Mouse (Mus musculus): Measurements from ENCODE around the gene Ano6. TPM values are rescaled to one million over a fixed set of nuclear protein-coding genes. Genes with fewer than 3 reads are reported as not detected.

Gene Ano6
- total and polyA plus RNA-seq, 3 experiments = 14.1 to 19.6 (median 17.3) TPM

- Histone ChIP-seq H3K4me3 (no peak overlapping the region), H3K9ac (ENCODE audit: low read depth, low read length) (no peak overlapping the region), H3K79me2 (replicated peaks; ENCODE audit: control insufficient read depth, insufficient read depth, low read length) (no peaks in the 10 kb centered on the region), H3K27ac (no peak overlapping the region), H3K4me1 (ENCODE audit: control insufficient read depth, insufficient read depth, low read length) (no peaks in the 10 kb centered on the region), H3K36me3 (ENCODE audit: control insufficient read depth, insufficient read depth, low read length) (no peaks in the 10 kb centered on the region), H3K27me3 (ENCODE audit: control insufficient read depth, insufficient read depth, low read length) (no peaks in the 10 kb centered on the region)
- WGBS = 72% methylated on average over 4 of the region's 4 CpGs
- TF ChIP-seq EP300 (IDR thresholded peaks at IDR 0.05; ENCODE audit: insufficient read depth, low read depth, low read length) = no peak
- TF ChIP-seq CTCF (IDR thresholded peaks at IDR 0.05) = no peak
- no peak for TF ChIP-seq POLR2A (IDR thresholded peaks at IDR 0.05; ENCODE audit: insufficient read depth, low read depth, low read length)
- DNase-seq = no peak
- intact Hi-C loops (cut with DNase I) = no loop called here
Measured at GRCm38 (mm10) chr15:95976156-95976876, 185.7 kb downstream of the Ano6 start.

GRCm38 (mm10) chr15:95977169-95977938 lies 186.7 kb downstream of the Ano6 start:
- no peaks in the 10 kb centered on the region for H3K36me3 ChIP-seq (ENCODE audit: control insufficient read depth, insufficient read depth, low read length)
- WGBS = 78% methylated on average over 8 of the region's 8 CpGs
- H3K27me3 ChIP-seq (ENCODE audit: control insufficient read depth, insufficient read depth, low read length) = no peaks in the 10 kb centered on the region
- no peaks in the 10 kb centered on the region for H3K79me2 ChIP-seq (replicated peaks; ENCODE audit: control insufficient read depth, insufficient read depth, low read length)
- H3K9ac ChIP-seq (ENCODE audit: low read depth, low read length) = no peak overlapping the region
- intact Hi-C loops (cut with DNase I) = no loop called here
- TF ChIP-seq CTCF (IDR thresholded peaks at IDR 0.05) (no peak), EP300 (IDR thresholded peaks at IDR 0.05; ENCODE audit: insufficient read depth, low read depth, low read length) (no peak), POLR2A (IDR thresholded peaks at IDR 0.05; ENCODE audit: insufficient read depth, low read depth, low read length) (no peak)
- no peak overlapping the region for H3K27ac ChIP-seq
- DNase-seq = no peak
- no peak overlapping the region for H3K4me3 ChIP-seq
- no peaks in the 10 kb centered on the region for H3K4me1 ChIP-seq (ENCODE audit: control insufficient read depth, insufficient read depth, low read length)

- H3K36me3 ChIP-seq (ENCODE audit: control insufficient read depth, insufficient read depth, low read length) = no peaks in the 10 kb centered on the region
- H3K4me1 ChIP-seq (ENCODE audit: control insufficient read depth, insufficient read depth, low read length) = no peaks in the 10 kb centered on the region
- no peak overlapping the region for H3K4me3 ChIP-seq
- H3K9ac ChIP-seq (ENCODE audit: low read depth, low read length) = no peak overlapping the region
- 78% methylated on average over 3 of the region's 3 CpGs for WGBS
- no peaks in the 10 kb centered on the region for H3K79me2 ChIP-seq (replicated peaks; ENCODE audit: control insufficient read depth, insufficient read depth, low read length)
- intact Hi-C loops (cut with DNase I) = no loop called here
- no peak for DNase-seq
- H3K27me3 ChIP-seq (ENCODE audit: control insufficient read depth, insufficient read depth, low read length) = no peaks in the 10 kb centered on the region
- no peak overlapping the region for H3K27ac ChIP-seq
- TF ChIP-seq POLR2A (IDR thresholded peaks at IDR 0.05; ENCODE audit: insufficient read depth, low read depth, low read length) (no peak), CTCF (IDR thresholded peaks at IDR 0.05) (no peak), EP300 (IDR thresholded peaks at IDR 0.05; ENCODE audit: insufficient read depth, low read depth, low read length) (no peak)
Measured at GRCm38 (mm10) chr15:95977939-95978252, 187.3 kb downstream of the Ano6 start.

- Histone ChIP-seq H3K79me2 (replicated peaks; ENCODE audit: control insufficient read depth, insufficient read depth, low read length) (no peaks in the 10 kb centered on the region), H3K27me3 (ENCODE audit: control insufficient read depth, insufficient read depth, low read length) (no peaks in the 10 kb centered on the region), H3K4me1 (ENCODE audit: control insufficient read depth, insufficient read depth, low read length) (no peaks in the 10 kb centered on the region), H3K4me3 (no peak overlapping the region), H3K27ac (no peak overlapping the region), H3K9ac (ENCODE audit: low read depth, low read length) (no peak overlapping the region), H3K36me3 (ENCODE audit: control insufficient read depth, insufficient read depth, low read length) (no peaks in the 10 kb centered on the region)
- WGBS = 77% methylated on average over 5 of the region's 5 CpGs
- TF ChIP-seq POLR2A (IDR thresholded peaks at IDR 0.05; ENCODE audit: insufficient read depth, low read depth, low read length) (no peak), CTCF (IDR thresholded peaks at IDR 0.05) (no peak), EP300 (IDR thresholded peaks at IDR 0.05; ENCODE audit: insufficient read depth, low read depth, low read length) (no peak)
- intact Hi-C loops (cut with DNase I) = loop anchor here (1.0 kb wide), 1 partner anchor 44 kb away; no protein-coding TSS in a partner anchor
- no peak for DNase-seq
Measured at GRCm38 (mm10) chr15:95980641-95981040, 190.0 kb downstream of the Ano6 start.

- TF ChIP-seq CTCF (IDR thresholded peaks at IDR 0.05) (no peak), EP300 (IDR thresholded peaks at IDR 0.05; ENCODE audit: insufficient read depth, low read depth, low read length) (no peak), POLR2A (IDR thresholded peaks at IDR 0.05; ENCODE audit: insufficient read depth, low read depth, low read length) (no peak)
Measured at GRCm38 (mm10) chr15:95987916-95988315, 197.3 kb downstream of the Ano6 start.

More at GRCm38 (mm10) chr15:95987916-95988315, 197.3 kb downstream of the Ano6 start:
- Histone ChIP-seq H3K4me1 (ENCODE audit: control insufficient read depth, insufficient read depth, low read length) (no peaks in the 10 kb centered on the region), H3K9ac (ENCODE audit: low read depth, low read length) (no peak overlapping the region), H3K4me3 (no peak overlapping the region), H3K27me3 (ENCODE audit: control insufficient read depth, insufficient read depth, low read length) (no peaks in the 10 kb centered on the region), H3K27ac (no peak overlapping the region), H3K79me2 (replicated peaks; ENCODE audit: control insufficient read depth, insufficient read depth, low read length) (no peaks in the 10 kb centered on the region), H3K36me3 (ENCODE audit: control insufficient read depth, insufficient read depth, low read length) (no peaks in the 10 kb centered on the region)
- WGBS = 97% methylated on average over 3 of the region's 3 CpGs
- no peak for DNase-seq
- intact Hi-C loops (cut with DNase I) = no loop called here
